Mouse (Mus musculus): ENCODE measurements around the gene Ryr1. TPM values are rescaled to one million over a fixed set of nuclear protein-coding genes. Genes with fewer than 3 reads are reported as not detected.
"Not testable (repeated sequence)": the region's sequence is repeated elsewhere in the genome, so short reads cannot be mapped to it uniquely, and the experiment has no call there.

Gene Ryr1
- polyA plus RNA-seq, 1 experiment from 2014 or later: 3.3 TPM

DNA sequence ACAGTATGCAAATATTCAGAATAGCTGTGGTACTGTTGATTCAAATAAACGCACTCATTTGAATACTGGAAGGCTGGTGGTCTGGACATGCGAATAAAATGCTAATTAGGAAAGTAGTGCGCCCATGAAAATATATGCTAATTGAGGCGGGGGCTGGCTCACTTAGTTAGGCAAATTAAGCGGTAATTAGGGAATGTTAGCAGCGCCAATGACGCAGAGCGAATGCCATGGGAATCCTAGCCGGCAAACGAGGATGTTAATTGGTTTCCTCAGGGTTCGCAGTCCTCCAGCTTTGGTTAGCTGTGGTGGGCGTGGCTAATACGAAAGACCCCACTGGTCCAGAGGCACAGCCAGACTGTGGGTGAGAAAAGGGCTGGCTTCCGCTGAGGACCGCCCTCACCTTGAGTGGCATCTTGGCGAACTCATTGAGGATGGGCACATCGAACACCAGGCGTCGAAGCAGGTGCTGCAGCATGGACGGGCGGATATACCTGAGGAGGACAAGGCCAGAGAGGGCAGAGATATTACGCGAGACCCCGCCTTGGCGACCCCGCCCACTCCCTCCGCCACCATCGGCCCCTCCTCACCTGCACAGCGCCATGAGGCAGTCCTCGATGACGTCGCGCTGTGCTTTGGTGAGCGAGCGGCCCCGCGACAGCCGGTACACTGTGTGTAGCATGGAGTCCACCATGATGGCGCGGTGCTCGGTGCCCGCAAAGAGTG, 53.6 kb downstream of the Ryr1 start:
- H3K9ac ChIP-seq: 0 out of 2 replicates have a peak overlapping the region, but pooled peaks have one; percentile 51
- H3K4me3 ChIP-seq: peak overlapping the region; percentile 44
- peaks cover 7% of the 10 kb centered on the region for H3K4me1 ChIP-seq
- no peaks in the 10 kb centered on the region for H3K9me3 ChIP-seq
- H3K27ac ChIP-seq: no peak overlapping the region
- ATAC-seq (ENCODE audit: insufficient number of reproducible peaks, insufficient read depth, low FRiP score, low TSS enrichment, low read depth): peak; percentile 56
- H3K4me2 ChIP-seq: peak overlapping the region; percentile 78
- WGBS: 9% methylated on average over 42 of the region's 42 CpGs
- H3K27me3 ChIP-seq: peaks cover 16% of the 10 kb centered on the region
- no peaks in the 10 kb centered on the region for H3K36me3 ChIP-seq

DNA sequence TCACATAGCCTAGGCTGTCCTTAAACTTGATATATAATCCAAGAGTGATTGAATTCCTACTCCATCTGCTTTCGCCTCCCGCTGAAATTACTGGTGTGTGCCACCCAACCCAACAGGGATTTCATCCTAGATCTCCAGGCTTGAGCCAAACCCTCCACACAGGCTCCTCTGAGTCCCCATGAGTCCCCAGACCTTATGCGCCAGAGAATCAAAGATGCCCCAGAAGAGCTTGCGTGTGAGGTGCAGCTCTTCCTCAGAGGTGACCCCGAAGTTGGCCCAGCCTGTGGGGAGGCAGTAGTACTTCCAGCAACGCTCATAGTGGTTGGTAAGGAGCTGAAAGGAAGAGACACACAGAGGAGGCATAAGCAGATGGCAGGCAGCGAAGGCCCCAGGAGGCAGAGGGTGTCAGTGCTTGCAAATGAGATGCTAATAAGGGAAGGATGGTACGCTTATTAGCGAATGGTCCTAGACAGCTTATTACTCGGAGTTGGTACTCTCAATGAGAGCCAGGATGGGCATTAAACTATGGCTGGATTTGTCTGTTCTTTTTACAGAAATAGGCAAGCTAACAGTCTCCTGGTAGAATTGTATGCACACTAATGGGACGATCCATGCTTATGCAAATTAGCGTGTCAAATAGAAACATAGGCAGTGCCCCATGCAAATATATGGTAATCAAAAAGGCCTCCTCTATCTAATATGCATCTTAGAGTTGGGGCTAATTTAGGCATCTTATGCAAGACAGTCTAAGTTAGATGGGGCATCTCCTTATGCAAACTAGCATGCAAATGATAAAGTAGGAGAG, 54.4 kb downstream of the Ryr1 start:
- H3K4me1 ChIP-seq: peaks cover 7% of the 10 kb centered on the region
- 80% methylated on average over 12 of the region's 12 CpGs for WGBS
- peak overlapping the region; percentile 78; the same call in 1 of the 2 replicates for H3K4me2 ChIP-seq
- no peak overlapping the region for H3K27ac ChIP-seq
- ATAC-seq (ENCODE audit: insufficient number of reproducible peaks, insufficient read depth, low FRiP score, low TSS enrichment, low read depth): no peak
- no peaks in the 10 kb centered on the region for H3K9me3 ChIP-seq
- no peak overlapping the region for H3K9ac ChIP-seq
- H3K36me3 ChIP-seq: no peaks in the 10 kb centered on the region
- peaks cover 16% of the 10 kb centered on the region for H3K27me3 ChIP-seq
- no peak overlapping the region for H3K4me3 ChIP-seq

DNA sequence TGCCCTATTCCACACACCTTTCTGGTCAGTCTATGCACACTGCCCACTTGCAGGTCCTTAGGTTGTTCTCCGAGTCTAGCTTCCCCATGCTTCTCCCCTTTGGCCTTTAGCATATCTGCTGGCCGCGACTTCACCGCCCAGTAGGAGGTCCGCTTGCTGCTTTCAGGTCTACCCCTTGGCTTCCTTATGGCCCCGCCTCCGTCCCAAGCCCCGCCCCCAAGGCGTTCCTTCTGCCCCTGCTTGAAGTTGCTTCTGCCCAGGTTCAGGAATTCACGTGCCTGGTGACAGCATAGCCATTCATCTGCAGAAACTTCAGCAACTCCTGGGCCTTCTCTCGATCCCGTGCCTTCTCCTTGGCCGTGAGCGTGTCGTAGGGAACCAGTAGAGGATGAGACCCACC, 57.2 kb downstream of the Ryr1 start:
- Histone ChIP-seq H3K4me2 (no peak overlapping the region), H3K36me3 (no peaks in the 10 kb centered on the region), H3K27ac (no peak overlapping the region), H3K9me3 (no peaks in the 10 kb centered on the region; the same call in 1 of the 2 replicates), H3K27me3 (peaks cover 14% of the 10 kb centered on the region), H3K4me3 (no peak overlapping the region), H3K9ac (no peak overlapping the region), H3K4me1 (peaks cover 7% of the 10 kb centered on the region)
- no peak for ATAC-seq (ENCODE audit: insufficient number of reproducible peaks, insufficient read depth, low FRiP score, low TSS enrichment, low read depth)
- 9% methylated on average over 15 of the region's 15 CpGs for WGBS

DNA sequence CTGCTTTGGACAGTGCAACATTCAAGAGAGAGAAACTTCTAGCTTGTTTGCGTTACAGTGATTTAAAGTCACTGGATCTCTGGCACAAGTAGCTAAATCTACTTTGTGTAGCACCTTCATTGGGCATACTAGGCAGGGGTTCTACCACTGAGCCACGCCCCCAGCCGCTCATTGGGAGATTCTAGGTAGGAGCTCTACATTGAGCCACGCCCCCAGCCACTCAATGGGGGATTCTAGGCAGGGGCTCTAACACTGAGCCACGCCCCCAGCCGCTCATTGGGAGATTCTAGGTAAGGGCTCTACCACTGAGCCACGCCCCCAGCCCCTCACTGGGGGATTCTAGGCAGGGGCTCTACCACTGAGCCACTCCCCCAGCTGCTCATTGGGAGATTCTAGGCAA, 61.5 kb downstream of the Ryr1 start:
- H3K4me1 ChIP-seq; ATAC-seq (ENCODE audit: insufficient number of reproducible peaks, insufficient read depth, low FRiP score, low TSS enrichment, low read depth); H3K9ac ChIP-seq; H3K27ac ChIP-seq; H3K9me3 ChIP-seq; H3K27me3 ChIP-seq; H3K4me2 ChIP-seq; H3K36me3 ChIP-seq; H3K4me3 ChIP-seq: not testable (repeated sequence)
- WGBS: 71% methylated on average over 7 of the region's 7 CpGs

DNA sequence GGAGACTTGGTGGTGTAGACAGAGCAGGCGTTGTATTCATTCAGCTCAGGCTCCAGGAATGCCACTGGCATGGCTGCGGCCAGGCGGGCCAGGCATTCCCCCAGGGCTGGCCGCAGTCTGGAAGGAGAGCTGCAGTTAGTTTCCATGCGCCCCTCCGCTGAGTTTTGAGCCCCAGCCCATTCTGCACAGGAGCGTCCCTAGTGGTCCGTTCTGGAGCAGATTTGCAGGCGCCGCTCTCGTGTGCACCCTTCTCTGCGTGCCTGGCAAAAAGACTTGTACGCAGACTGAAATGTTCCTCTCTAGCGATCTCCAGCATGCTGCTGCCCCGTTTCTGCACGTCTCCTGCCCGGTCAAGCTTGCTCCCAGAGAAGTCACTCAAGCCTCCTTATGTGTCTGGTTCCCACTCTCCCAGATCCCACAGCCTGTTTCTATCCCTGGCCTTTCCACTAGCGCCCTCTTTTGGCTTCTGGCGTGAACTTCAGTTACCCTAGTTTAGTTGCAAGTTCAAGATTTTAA, 63.4 kb downstream of the Ryr1 start:
- Histone ChIP-seq H3K9me3 (no peaks in the 10 kb centered on the region; the same call in 1 of the 2 replicates), H3K4me2 (peak overlapping the region; percentile 32), H3K9ac (no peak overlapping the region), H3K4me1 (peaks cover 5% of the 10 kb centered on the region; the same call in 1 of the 2 replicates), H3K36me3 (no peaks in the 10 kb centered on the region), H3K27me3 (no peaks in the 10 kb centered on the region), H3K27ac (no peak overlapping the region), H3K4me3 (no peak overlapping the region)
- WGBS: 7% methylated on average over 19 of the region's 19 CpGs
- no peak for ATAC-seq (ENCODE audit: insufficient number of reproducible peaks, insufficient read depth, low FRiP score, low TSS enrichment, low read depth)

DNA sequence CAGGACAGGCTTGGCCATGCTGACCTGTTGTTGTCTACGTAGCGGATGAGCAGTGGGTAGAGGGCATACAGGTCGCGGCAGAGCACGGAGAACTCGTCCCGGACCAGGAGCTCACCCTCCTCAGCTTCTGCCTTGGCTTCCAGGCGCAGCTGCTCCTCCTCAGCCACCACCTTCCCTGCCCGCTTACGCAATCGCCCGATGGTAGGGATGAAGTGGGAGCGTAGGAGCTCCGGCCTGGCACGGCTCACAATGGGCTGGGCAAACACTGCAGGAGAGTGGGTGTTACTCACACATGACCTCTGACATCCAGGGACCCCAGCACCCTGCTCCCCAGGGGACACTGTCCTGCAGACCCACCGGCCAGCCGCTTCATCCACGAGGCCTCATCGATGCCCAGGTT, 65.5 kb downstream of the Ryr1 start:
- H3K27me3 ChIP-seq: peaks cover 12% of the 10 kb centered on the region
- no peak overlapping the region for H3K27ac ChIP-seq
- no peaks in the 10 kb centered on the region; the same call in 1 of the 2 replicates for H3K9me3 ChIP-seq
- H3K4me1 ChIP-seq: peaks cover 5% of the 10 kb centered on the region; the same call in 1 of the 2 replicates
- 87% methylated on average over 19 of the region's 19 CpGs for WGBS
- no peaks in the 10 kb centered on the region for H3K36me3 ChIP-seq
- ATAC-seq (ENCODE audit: insufficient number of reproducible peaks, insufficient read depth, low FRiP score, low TSS enrichment, low read depth): no peak
- no peak overlapping the region for H3K4me2 ChIP-seq
- no peak overlapping the region for H3K4me3 ChIP-seq
- H3K9ac ChIP-seq: no peak overlapping the region

DNA sequence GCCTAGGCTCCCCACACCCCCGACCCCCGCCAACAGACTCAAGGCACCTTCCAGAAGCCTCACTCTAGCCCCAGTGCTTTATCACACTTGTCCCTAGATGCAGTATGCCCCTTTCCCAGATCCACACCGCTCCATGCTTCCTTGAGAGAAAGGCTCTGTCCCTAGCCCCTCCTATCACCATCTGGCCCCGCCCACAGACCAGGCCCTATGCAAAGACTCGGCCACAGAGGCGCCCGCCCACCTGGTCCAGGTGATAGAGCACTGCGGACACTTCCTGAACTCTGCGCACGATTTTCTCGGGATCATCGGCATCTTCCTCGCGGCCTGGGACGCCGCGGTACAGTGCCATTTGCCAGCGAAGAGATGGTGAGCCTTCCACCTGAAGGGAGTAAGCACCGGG, 72.2 kb downstream of the Ryr1 start:
- H3K4me3 ChIP-seq: peak overlapping the region; percentile 23
- H3K27me3 ChIP-seq: peaks cover 40% of the 10 kb centered on the region
- no peaks in the 10 kb centered on the region for H3K36me3 ChIP-seq
- no peaks in the 10 kb centered on the region for H3K9me3 ChIP-seq
- peak overlapping the region; percentile 47 for H3K4me2 ChIP-seq
- WGBS: 6% methylated on average over 19 of the region's 19 CpGs
- ATAC-seq (ENCODE audit: insufficient number of reproducible peaks, insufficient read depth, low FRiP score, low TSS enrichment, low read depth): no peak
- H3K27ac ChIP-seq: no peak overlapping the region
- H3K4me1 ChIP-seq: peaks cover 6% of the 10 kb centered on the region; the same call in 1 of the 2 replicates
- H3K9ac ChIP-seq: peak overlapping the region; percentile 44; the same call in 1 of the 2 replicates

DNA sequence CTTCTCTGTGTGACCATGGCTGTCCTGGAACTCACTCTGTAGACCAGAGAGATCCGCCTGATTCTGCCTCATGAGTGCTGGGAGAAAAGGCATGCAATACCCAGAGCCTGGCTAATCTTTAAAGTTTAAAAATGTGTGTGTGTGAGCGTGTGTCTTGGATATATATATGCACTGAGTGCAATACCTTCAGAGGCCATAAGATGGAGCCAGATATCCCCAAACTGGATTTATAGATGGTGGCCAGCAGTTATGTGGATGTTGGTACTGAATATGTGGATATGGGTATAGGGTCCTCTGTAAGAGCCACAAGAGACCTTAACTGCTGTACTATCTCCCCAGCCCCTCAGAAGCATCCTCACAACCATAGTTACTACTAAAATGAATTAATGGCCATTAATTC, 74.2 kb downstream of the Ryr1 start:
- H3K27me3 ChIP-seq: peaks cover 40% of the 10 kb centered on the region
- no peak overlapping the region for H3K4me3 ChIP-seq
- H3K9ac ChIP-seq: no peak overlapping the region
- WGBS: 47% methylated on average over 2 of the region's 2 CpGs
- H3K9me3 ChIP-seq: no peaks in the 10 kb centered on the region
- peaks cover 12% of the 10 kb centered on the region for H3K4me1 ChIP-seq
- ATAC-seq (ENCODE audit: insufficient number of reproducible peaks, insufficient read depth, low FRiP score, low TSS enrichment, low read depth): no peak
- H3K4me2 ChIP-seq: no peak overlapping the region
- no peak overlapping the region for H3K27ac ChIP-seq
- H3K36me3 ChIP-seq: no peaks in the 10 kb centered on the region

DNA sequence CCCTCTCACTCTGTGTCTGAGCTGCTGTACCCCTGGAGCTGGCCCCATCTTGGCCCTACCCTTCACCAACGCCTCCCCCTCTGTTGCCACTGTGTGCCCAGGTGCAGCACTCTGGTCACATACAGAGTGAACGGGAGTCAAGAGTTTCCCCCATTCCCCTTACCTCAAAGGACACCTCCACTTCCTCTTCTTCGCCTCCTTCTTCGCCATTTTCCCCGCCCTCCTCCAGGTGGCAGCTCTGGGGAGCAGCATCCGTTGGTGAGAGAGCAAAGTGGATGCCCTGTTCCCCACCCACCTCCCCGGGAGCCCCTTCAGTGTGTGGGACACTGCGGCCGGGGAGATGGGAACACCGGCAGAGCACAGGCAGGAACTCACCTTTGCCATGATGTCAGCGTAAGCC, 76.4 kb downstream of the Ryr1 start:
- Histone ChIP-seq H3K4me1 (peaks cover 25% of the 10 kb centered on the region), H3K4me2 (no peak overlapping the region), H3K9ac (no peak overlapping the region), H3K4me3 (no peak overlapping the region), H3K27ac (no peak overlapping the region), H3K9me3 (no peaks in the 10 kb centered on the region), H3K27me3 (peaks cover 20% of the 10 kb centered on the region), H3K36me3 (no peaks in the 10 kb centered on the region)
- ATAC-seq (ENCODE audit: insufficient number of reproducible peaks, insufficient read depth, low FRiP score, low TSS enrichment, low read depth): no peak
- 81% methylated on average over 11 of the region's 11 CpGs for WGBS

DNA sequence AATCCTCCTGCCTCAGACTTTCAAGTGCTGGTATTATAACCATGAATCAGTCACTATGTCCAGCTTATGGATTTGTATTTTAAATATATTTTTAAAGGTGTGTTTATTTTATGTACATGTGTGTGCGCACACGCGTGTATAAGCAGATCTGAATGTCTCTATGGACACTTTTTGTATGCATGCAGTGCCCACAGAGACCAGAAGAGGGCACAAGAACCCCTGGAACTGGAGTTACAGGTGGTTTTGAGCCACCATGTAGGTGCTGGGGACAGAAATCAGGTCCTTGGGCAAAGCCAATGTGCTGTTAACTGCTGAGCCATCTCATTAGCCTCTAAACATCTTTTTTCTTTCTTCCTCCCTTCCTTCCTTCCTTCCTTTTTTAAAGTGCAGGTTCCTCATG, 76.9 kb downstream of the Ryr1 start:
- no peak overlapping the region for H3K9ac ChIP-seq
- H3K36me3 ChIP-seq: no peaks in the 10 kb centered on the region
- no peak overlapping the region for H3K4me3 ChIP-seq
- 81% methylated on average over 3 of the region's 3 CpGs for WGBS
- peaks cover 14% of the 10 kb centered on the region for H3K27me3 ChIP-seq
- no peaks in the 10 kb centered on the region for H3K9me3 ChIP-seq
- peaks cover 28% of the 10 kb centered on the region for H3K4me1 ChIP-seq
- H3K27ac ChIP-seq: no peak overlapping the region
- no peak overlapping the region for H3K4me2 ChIP-seq
- ATAC-seq (ENCODE audit: insufficient number of reproducible peaks, insufficient read depth, low FRiP score, low TSS enrichment, low read depth): no peak

DNA sequence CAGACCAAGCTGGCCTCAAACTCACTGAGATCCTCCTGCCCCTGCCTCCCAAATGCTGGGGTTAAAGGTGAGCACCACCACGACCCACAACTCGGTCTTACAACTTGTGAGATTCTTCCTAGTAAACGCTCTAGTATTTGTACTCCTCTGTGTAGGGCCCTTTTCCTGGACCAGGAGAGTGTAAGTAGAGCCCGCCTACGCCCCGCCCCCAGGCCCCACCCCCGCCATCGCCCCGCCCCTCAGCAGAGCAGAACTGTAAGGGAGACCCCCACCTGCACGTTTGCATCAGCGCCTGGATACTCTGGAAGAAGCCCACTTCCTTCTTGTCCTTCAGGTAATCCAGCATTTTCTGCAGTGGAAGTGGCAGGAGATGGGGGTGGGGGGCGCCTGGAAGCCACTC, 78.4 kb downstream of the Ryr1 start:
- Histone ChIP-seq H3K27ac (no peak overlapping the region), H3K27me3 (no peaks in the 10 kb centered on the region), H3K4me1 (peaks cover 28% of the 10 kb centered on the region), H3K4me3 (no peak overlapping the region), H3K36me3 (no peaks in the 10 kb centered on the region), H3K9ac (no peak overlapping the region), H3K9me3 (no peaks in the 10 kb centered on the region), H3K4me2 (peak overlapping the region; percentile 18; the same call in 1 of the 2 replicates)
- no peak for ATAC-seq (ENCODE audit: insufficient number of reproducible peaks, insufficient read depth, low FRiP score, low TSS enrichment, low read depth)
- 5% methylated on average over 11 of the region's 12 CpGs for WGBS

All from embryonic facial prominence, embryonic 13.5 days (tissue).